Mouse (Mus musculus): ENCODE measurements at regions not wholly inside any gene's neighbourhood (a gene's known extent, or its start where the extent isn't known, plus 50 kb on each side); places are given as distances from the start of the nearest gene placed in this dataset.
A peak's percentile ranks its signal among the peaks of the same experiment; 100 is the strongest.

DNA sequence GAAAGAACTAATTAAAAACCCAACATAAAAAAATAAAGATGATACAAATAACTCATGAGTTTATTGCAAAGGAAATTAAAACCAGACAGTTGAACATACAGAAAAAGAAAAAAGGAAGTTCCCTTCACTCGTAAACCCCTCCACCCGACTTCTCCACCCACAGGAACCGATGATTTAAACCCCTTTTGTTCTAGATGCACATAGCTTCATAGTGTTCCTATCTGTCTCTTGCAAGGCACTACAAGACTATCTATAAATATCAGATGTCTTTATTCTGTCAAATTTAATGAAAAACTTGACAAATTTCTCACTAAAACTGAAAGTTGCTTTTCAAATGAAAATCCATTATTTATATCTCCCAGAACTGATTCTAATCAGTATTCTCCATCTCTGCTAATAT lies 100.2 kb downstream of the Kctd12 start:
- no peak for DNase-seq (ENCODE audit: low read depth, low spot score)

- DNase-seq (ENCODE audit: low read depth, low spot score): no peak
Measured at GRCm38 (mm10) chr14:102880658-102881083, 101.8 kb downstream of the Kctd12 start.

GRCm38 (mm10) chr14:102878572-102878971 lies 103.9 kb downstream of the Kctd12 start:
- no peak for DNase-seq (ENCODE audit: low read depth, low spot score)

DNA sequence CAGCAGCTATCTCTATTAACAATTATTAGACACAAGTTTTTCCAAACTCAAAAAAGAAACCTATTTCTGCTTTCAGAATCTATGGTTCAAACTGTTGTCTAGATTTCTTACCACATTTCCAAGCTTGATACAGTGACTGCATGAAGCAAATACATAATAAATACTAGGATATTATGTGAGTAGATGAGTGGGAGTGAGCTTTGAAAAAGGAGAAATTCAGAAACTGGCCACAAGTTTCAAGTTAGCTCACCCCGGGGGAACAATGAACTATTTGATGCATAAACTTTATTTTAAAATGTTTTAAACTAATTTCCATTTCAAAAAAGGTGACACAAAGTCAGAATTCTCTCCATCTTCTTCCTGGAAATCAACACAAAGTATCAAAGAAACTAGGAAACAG lies 114.3 kb downstream of the Kctd12 start:
- DNase-seq (ENCODE audit: low read depth, low spot score): no peak

DNA sequence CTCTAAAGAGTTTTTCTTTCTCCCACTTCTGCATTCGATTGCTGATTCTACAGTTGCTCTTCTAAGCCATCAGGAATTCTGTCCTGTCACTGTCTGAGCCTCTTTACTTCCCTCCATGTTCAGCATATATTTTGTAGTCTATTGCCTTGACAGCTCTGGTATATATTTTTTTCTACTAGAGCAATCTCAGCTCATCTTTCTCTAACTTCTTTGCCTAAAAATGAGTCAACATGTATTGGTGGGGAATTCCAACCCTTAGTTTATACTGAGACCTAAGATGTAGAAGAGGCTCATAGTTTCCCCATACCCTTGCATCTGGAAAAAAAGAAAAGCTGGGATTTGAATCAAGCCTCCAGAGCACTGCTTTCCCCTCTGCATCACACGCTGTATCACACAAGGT lies 114.7 kb downstream of the Kctd12 start:
- no peak for DNase-seq (ENCODE audit: low read depth, low spot score)

- DNase-seq (ENCODE audit: low read depth, low spot score): no peak
Measured at GRCm38 (mm10) chr14:102866511-102866910, 115.9 kb downstream of the Kctd12 start.

GRCm38 (mm10) chr14:102861694-102862093 lies 120.7 kb downstream of the Kctd12 start:
- DNase-seq (ENCODE audit: low read depth, low spot score): no peak

- peak; percentile 65 for DNase-seq (ENCODE audit: low read depth, low spot score)
Measured at GRCm38 (mm10) chr14:102859361-102859871, 123.0 kb downstream of the Kctd12 start.

DNA sequence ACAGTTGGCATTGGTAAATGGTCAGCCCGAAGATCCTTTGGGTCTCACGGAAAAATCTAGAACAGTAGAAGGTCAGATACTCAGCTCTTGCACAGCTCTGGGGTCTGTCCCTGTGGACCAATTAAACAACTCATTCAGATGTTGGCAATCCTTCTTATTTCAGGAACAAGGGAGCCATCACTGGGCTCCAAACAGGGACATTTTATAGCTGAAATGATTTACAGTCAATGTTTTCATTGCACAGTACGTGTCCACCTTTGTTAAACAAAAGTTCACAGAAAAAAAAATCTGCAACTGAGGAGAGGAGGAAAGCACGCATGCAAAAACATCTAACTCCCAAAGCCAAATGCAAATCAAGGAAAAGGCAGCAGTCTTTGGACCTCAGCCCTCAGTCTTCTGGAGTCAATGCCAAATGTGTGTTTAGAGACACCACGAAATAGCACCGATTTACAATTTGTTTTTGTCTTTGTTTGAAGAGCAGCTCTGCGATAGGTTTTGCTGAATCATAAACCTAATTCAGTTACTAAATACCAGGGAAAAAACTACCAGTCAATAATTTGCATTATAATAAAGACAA lies 127.1 kb downstream of the Kctd12 start:
- DNase-seq (ENCODE audit: low read depth, low spot score): peak; percentile 25

- no peak for DNase-seq (ENCODE audit: low read depth, low spot score)
Measured at GRCm38 (mm10) chr14:102843700-102844099, 138.7 kb downstream of the Kctd12 start.

DNA sequence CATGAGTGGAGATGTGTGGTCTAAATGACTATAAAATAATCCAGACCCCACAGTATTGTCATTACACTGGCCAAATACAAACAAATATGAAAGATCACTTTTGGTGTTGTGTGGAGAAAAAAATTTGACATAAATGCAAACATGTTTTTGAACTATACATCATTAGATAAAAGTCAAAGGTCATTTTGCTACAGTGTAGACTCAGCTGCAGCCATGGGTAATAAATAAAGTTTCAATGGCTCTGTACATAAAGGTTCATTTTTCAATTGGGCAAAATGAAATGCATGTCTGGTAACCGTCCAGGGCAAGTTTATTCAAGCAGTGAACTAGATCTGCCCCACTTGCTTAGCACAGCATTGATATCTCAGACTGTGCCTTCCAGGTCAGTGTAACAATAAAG lies 144.8 kb downstream of the Kctd12 start:
- DNase-seq (ENCODE audit: low read depth, low spot score): no peak

DNA sequence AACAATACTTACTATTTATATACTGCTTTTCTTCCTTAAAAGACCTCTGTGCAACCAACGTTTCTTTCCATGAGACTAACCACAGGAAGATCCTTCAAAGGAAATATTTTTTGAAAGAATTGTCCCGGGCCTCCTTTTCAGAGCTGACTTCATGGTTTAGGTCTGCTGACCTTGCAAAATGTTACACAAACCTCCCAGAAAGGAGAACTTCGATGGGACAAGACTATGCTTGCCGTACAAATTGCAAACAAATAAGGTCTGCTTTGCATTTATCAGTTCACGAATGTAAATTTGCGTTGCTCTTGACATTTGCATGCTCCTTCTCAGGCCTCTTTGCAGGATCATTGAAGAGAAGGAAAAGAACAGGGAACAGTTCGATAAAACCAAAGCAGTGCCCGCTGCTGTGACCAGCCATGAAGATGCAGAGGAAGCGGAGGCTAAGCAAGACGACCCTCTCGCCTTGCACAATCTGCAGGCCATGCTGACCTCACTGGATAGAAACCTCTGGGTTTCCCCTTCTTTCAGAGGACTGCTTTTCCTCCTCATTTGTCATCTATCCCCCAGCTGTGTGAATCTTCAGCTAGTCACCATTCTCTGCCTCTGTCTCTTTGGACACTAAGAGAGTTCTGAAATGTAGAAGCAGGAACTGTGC lies 147.2 kb downstream of the Kctd12 start:
- DNase-seq (ENCODE audit: low read depth, low spot score): no peak

DNA sequence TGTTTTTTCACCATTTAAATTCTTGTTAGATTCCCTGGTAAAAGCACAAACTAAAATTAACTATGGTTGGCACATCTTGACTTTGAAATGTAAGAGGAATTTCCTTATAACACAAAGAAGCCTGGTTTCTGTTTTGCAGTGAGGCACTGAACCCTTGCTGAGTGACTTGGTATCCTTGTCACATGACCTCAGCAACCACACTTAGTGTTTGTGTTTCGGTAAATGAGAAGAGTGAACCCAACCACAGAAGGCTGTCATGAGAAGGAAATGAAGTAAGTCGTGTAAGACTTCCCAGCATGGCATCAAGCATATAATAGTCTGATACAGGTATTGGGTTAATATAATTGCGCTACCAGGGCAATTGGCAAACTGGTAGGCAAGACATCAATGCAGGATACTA lies 154.0 kb downstream of the Kctd12 start:
- DNase-seq (ENCODE audit: low read depth, low spot score): no peak

DNA sequence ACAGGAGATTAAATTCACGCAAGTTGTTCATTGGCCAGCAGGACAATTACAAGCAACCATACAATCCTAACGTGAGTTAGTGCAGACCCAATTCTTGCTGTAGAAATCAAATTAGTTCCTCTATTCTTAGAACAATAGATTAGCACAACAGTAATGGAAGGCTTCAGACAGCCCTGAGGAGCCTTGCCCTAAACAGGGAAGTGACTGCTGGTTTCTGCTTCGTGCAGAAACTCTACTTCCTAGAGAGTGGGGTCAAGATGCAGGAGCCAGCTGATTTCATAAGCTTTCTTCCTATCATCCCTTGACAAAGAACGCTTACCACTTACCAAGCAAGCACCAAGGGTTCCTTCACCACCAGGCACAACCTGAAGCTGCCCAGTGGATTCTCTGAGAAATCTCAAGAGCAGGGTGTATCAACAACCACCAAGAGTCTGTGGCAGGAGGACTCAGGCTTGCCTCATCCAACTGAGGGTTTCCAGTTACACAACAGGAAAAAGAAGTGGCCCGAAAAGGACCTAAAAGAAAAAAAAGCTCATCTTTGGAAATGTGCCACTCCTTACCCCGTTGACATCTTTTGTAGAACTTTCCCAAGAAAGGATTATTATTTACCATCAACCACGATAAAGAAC lies 154.6 kb downstream of the Kctd12 start:
- DNase-seq (ENCODE audit: low read depth, low spot score): no peak

DNA sequence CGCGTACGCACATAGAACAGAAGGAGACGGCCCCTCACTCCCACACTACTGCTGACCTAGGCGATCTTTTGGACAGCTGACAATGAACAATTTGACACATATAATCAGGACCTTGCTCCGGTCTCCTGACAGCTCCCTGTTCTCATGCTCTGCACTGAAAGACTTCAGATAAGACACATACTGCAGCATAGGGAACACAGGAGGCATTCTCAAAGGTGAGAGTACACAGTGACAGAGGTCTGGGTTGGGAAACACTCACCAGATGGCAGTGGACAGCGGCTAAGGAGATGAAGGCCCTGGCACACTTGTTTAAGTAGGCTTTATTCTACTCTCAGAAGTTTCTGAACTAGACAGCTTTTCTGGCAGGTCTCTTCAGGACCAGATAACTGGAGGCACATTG lies 156.9 kb downstream of the Kctd12 start:
- DNase-seq (ENCODE audit: low read depth, low spot score): no peak

DNA sequence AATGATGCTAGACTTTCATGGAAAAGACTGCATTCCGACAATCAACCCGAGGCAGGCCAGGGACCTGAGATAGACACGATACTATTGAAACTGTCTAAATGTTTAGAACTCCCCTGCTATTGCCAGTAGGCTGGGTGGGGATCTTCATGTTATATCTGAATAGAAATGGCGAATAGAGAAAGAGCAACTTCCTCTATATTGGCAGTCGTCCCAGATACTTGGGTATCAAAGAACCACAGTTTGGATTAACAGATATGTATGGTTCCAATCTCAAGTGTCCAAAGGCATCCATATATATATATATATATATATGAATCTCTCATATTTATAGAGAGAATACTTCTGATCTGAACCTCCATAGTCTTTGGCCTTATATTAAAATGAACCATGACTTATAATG lies 161.8 kb downstream of the Kctd12 start:
- no peak for DNase-seq (ENCODE audit: low read depth, low spot score)

DNA sequence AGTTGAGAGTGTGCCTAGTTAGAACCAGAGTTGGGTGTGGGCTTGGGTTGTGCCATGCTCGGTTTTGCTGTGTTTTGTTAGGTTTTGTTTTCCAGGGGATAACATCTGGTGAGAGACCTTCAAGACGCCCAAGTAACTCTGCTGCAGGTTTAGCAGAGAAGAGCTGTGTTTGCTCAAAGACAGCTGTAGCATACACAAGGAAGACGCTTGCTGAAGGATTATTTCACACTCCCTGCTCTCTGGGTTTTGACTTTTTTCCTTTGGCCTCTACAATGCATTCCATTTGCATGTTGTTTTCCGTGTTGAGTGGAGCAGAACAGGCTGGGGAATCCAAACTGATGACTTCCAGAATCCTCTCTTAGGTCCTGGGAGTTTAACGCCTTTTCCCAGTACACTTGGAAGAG lies 170.8 kb downstream of the Kctd12 start:
- no peak for DNase-seq (ENCODE audit: low read depth, low spot score)

DNA sequence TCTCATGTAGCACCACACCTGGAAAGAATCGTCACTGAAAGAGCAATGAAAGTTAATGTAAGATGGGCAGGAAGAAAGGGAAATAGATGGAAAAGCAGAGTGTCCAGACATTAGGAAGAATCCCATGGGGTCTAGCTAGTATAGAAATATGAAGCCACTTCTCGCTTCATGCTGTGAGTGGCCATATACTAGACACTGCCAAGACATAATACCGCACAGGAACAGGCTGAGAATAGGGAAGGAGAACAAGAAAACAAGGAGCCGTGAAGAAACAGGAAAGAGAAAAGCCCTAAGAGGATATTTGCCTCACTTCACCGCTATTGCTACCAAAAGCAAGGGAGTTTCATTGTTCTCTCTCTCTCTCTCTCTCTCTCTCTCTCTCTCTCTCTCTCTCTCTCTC lies 171.4 kb downstream of the Kctd12 start:
- DNase-seq (ENCODE audit: low read depth, low spot score): no peak

DNA sequence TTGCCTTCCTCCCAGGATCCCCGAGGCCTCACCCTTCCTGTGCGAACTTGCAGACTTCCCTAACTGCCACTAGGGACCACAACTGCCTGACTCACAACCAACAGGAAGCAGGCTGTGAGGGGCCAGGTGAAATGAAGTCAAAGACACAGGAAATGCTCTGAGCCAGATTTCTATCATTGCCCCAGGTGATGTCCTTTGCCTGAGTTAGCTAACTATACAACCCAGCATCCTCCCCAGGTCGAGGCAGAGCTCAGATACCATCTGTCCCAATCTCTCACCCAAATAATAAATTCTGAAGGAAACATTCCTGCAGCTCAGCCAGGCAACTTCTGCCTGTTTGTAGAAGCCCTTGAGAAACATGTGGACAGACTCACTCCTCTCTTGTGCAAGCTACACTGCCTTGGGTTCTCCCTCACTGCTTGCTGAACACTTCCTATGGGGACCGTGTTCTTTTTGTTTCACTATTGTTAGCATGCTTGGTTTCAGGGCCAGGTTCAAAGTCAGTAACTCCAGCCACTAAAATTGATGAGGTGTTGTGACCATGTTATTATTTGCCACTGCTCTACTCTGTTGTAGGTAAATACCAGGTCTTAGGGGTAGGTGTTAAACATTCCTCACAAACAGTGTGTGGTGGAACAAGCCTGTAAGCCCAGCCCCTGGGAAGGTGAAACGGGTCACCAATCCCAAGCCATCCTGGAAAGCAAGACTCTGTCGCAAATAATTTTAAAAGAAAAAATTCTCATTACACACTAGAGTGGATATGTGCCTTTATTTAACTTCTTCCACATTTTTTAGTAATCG lies 172.1 kb downstream of the Kctd12 start:
- DNase-seq (ENCODE audit: low read depth, low spot score): no peak

- DNase-seq (ENCODE audit: low read depth, low spot score): no peak
Measured at GRCm38 (mm10) chr14:102805936-102806923, 176.2 kb downstream of the Kctd12 start.

GRCm38 (mm10) chr14:102795676-102796075 lies 186.8 kb downstream of the Kctd12 start:
- DNase-seq (ENCODE audit: low read depth, low spot score): no peak
